Mouse (Mus musculus): ENCODE results near the gene Zxdc. TPM values are rescaled to one million over a fixed set of nuclear protein-coding genes. Genes with fewer than 3 reads are reported as not detected.

Zxdc gene
- 10 to 100 TPM in 1 of 2 experiments, 1 to 10 TPM in 1; 6.0 to 11.1 TPM for polyA plus RNA-seq (2012; fragmentation: generic; extraction: Trizol)

DNA sequence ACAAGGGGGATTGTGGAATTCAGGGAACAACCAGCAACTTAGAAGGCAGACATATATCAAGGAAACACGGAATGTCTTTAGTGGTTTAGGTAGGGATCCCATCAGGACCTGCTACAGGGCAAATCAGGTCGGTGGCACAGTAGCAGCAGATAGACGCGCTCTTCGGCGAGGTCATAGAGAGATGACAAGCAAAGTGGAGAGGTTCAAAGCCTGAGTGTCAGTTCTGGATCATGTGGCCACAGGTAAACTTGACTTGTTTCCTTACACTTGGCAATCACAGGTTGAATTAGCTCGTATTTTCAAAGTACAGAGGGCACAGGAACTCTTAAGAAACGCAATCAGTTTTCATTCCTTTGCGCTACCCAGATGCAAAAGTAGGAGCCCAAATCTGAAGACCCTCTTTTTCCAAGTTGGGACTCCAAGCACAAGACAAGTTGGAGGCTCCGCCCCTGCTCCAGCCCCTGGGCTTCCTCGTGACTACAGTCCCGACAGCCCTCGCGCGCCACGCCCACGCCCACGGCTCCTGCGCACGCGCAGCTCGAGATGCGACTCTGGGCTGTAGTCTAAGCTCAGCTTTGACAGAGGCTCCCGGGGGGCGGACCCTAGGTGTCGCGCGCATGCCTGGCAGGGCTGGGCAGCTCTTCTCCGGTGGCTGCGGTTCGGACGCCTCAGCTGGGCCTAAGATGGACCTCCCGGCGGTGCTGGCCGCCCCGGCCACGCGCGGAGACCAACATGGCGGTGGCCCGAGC, at the start of gene Zxdc:
Zxdc (plus strand) TSS at position 517 of the 749 bp plus-strand sequence.

DNA sequence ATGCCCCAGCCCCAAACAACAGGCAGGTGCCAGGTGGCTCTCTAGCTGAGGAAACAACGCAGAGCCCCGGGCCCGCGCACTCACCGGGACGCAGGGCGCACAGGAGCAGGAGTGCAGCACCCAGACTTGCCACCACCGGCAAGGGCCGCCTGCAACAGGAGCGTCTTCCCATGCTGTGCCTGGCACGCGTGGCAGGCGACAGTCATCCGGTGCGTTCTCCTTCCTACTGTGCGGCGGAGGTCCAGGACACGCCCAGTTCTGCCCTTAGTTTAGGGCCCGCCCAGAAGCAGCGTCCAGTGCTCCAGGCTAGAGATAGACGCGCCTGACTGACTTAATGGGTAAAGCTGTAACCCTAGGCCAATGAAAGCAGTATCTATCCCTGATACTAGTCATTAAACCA, 44.3 kb upstream of the Zxdc start, which contains the start of gene Chst13:
Chst13 (minus strand) TSS at position 195 of the 400 bp plus-strand sequence.

DNA sequence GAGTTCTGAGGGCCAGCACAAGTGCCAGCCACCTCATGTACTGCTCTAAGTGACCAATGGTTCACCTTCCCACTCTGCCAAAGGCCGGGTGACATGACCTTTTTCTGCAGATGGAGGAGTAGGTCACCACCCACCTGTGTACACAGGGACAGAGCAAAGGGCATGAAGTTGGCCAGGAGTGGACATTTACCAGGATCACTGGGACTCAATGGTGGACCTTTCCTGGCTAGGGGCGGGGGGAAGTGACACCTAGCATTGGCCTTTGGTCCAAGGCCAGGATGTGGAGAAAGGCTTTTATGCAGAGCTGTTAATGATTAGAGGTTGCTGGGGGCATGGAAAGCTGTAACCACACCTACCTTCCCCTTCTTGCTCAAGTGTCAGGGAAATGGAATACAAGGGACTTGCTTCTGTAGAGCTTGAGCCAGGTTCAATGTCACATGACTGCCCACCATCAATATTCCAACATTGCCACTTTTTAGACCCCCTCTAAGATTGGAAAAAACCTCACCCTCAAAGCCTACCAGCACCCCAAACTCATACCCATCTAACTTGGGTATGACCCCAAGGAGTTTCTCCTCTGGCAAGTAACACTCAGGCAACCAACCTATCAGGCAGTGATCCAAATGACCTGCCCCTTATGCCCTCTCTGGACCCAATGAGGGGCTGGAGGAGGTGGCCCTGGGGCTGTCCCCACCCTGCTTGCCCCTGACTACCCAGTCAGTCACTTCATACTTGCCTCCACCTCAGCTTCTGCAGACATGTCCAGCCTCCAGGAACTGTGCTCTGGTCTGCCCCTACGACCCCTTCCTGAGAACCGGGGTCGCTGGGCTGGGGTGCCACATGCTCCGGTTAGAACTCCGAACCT, 36.5 kb upstream of the Zxdc start, which contains the start of gene Uroc1:
Uroc1 (plus strand) TSS at position 724 of the 865 bp plus-strand sequence.

DNA sequence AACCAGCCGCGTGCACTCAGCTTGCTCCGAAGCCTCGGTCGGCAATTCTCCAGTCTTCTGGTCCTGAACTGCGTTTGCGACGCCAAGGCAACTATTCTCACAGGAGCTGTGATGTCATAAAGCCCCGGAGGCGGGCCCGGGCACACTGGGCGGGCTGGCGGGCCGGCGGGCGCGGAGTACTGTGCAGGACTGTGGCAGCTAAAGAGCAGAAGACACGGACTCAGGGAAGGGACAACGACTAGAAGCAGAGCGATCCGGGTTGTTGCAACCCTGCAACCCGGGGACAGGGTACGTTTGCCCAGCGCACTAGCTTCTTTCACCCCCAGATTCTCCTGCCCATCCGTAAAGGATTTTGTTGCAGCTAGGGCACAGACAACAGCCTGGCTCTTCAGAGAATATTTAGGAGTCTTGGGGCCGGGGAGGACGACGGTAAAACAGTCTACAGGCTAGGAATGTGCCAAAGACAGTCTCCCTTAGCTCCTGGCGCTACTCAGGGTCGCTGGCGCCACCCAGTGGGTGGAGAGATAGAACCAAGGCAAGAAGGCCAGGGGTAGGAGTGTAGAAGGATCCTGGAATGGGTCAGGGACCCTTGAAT, 59.2 kb downstream of the Zxdc start, which contains the start of gene Cfap100:
Cfap100 (minus strand) TSS at position 418 of the 595 bp plus-strand sequence.

Other genes starting within 250 kb of the Zxdc start
- not detected for gene Vmn1r51, start 246.9 kb upstream of the Zxdc start, polyA plus RNA-seq (2012; fragmentation: generic; extraction: Trizol)
- gene Vmn1r52, start 194.7 kb upstream of the Zxdc start, polyA plus RNA-seq (2012; fragmentation: generic; extraction: Trizol) = not detected
- not detected for gene V1ra8, start 166.7 kb upstream of the Zxdc start, polyA plus RNA-seq (2012; fragmentation: generic; extraction: Trizol)
- not detected for gene Vmn1r53, start 145.1 kb upstream of the Zxdc start, polyA plus RNA-seq (2012; fragmentation: generic; extraction: Trizol)
- not detected for gene Vmn1r54, start 123.2 kb upstream of the Zxdc start, polyA plus RNA-seq (2012; fragmentation: generic; extraction: Trizol)
- gene BC048671, start 68.3 kb upstream of the Zxdc start, polyA plus RNA-seq (2012; fragmentation: generic; extraction: Trizol) = not detected
- gene Chst13, start 44.3 kb upstream of the Zxdc start, polyA plus RNA-seq (2012; fragmentation: generic; extraction: Trizol) = under 1 TPM in 1 of 2 experiments, not detected in 1; 0.02 TPM
- gene Uroc1, start 36.2 kb upstream of the Zxdc start, polyA plus RNA-seq (2012; fragmentation: generic; extraction: Trizol) = under 1 TPM; 0.02 TPM
- under 1 TPM; 0.06 to 0.18 TPM for gene Cfap100, start 59.3 kb downstream of the Zxdc start, polyA plus RNA-seq (2012; fragmentation: generic; extraction: Trizol)
- gene Klf15, start 93.1 kb downstream of the Zxdc start, polyA plus RNA-seq (2012; fragmentation: generic; extraction: Trizol) = under 1 TPM in 1 of 2 experiments, not detected in 1; 0.06 TPM
- gene Aldh1l1, start 116.9 kb downstream of the Zxdc start, polyA plus RNA-seq (2012; fragmentation: generic; extraction: Trizol) = under 1 TPM; 0.11 to 0.13 TPM
- gene Slc41a3, start 235.2 kb downstream of the Zxdc start, polyA plus RNA-seq (2012; fragmentation: generic; extraction: Trizol) = 1 to 10 TPM; 1.9 to 7.8 TPM